Mouse (Mus musculus) erythroblast, adult 5-6 weeks (primary cell): ENCODE results near the gene Sh3d19. TPM values are rescaled to one million over a fixed set of nuclear protein-coding genes. Genes with fewer than 3 reads are reported as not detected.

Experiments used
- ATAC-seq: replicated peaks from 2 replicates; pipeline ENCODE4 v1.8.0; 2016; ENCODE audit warnings: moderate number of reproducible peaks, mild to moderate bottlenecking, moderate TSS enrichment, inconsistent platforms; ENCODE audit not compliant: poor library complexity, low FRiP score, severe bottlenecking
- total RNA-seq, 2 experiments: library from RNA; stranded (forward) in 1 of 2; stranded (reverse) in 1 of 2; fragments of 150-400 nt in 1 of 2; fragments of 200-764, 138-1000 nt in 1 of 2; gene quantifications; 2 replicates each; pipeline versions ENCODE4 v1.2.3 to v1.2.4; 2015 to 2017; ENCODE audit warnings: low replicate concordance in 2 of 2

The Sh3d19 gene
- total RNA-seq, 2 experiments from 2014 or later, result 1.7 to 8.9 TPM

DNA sequence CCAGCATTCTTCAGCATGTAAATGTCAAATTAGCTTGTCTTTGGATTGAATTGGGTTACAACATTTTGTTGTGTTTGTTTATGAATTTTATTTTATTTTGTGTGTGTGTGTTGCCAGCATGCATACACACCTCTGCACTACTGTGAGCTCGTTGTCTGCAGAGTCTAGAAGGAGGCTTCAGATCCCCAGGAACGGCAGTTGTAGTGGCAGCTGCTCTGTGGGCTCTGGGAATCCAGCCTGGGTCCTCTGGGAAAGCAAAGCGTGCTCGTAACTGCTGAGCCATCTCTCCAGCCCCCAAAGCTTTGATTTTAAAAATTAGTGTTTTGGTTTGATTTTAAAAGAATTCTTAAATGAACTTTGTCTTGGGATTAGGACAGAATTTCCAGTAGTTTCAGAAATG, 50.7 kb downstream of the Sh3d19 start:
- ATAC-seq, result no peak

DNA sequence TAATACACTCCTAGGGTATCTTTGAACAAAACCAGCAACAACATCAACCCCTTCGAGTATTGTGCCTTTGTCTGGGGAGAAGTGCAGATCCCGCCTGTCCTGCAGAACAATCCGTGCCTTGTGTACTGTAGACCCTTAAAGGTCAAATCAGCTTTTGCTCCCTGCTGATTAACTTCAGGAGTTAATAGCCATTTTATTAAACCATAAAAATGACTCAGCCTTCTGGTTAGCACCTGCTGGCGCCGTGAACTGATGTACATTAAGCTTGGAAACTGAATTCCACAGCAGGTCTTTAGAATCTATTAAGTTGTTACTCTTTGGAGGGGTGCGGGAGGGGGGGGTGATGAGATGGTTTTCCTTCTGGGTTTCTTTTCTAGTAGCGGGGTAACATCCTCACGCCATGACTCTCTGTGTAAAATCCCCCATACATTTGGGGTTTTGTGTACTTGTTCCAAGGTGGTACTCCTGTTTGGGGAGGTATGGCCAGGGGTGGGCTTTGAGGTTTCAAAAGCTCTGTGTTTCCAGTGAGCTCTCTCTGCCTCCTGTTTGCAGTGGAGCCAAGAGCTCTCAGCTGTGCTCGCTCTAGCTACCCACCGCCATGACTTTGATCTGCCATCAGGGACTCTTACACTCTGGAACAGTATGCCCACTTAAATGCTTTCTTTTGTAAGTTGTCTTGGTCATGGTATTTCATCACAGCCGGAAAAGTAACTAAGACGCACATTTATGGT, 53.3 kb downstream of the Sh3d19 start:
- ATAC-seq, result no peak

DNA sequence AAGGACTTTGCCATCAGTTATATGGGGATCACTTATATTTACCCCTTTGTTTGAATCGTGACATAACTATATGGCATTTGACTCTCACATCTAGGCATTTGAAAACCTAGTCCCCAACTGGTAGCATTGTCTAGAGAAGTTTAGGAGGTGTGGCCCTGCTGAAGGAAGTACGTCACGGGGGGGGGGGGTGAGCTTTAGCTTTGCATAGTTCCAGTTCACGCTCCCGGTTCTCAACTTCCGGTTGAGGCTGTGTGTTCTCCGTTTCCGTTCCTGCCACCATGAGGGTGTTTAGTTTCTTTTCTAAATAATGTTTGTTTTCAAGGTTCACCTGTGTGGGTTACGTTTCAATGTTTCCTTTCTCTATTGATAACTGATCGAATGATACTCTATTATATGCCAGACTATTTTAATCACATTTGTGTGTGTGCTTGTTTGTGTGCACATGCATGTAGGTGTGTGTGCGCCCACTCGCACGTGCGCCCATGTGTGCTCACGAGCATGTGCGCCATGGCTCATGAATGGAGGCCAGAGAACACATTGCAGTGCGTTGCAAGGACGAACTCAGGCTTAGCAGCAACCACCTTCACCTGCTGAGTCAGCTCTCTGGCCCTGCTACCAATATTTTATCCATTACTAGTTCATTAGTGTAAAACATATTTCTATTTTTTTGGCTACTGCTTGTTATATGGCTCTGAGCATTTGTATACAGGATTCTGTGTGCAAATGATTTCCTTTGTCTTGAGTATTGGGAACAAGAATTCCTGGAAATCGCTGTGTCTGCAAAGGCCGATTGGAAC, 54.6 kb downstream of the Sh3d19 start:
- no peak for ATAC-seq

DNA sequence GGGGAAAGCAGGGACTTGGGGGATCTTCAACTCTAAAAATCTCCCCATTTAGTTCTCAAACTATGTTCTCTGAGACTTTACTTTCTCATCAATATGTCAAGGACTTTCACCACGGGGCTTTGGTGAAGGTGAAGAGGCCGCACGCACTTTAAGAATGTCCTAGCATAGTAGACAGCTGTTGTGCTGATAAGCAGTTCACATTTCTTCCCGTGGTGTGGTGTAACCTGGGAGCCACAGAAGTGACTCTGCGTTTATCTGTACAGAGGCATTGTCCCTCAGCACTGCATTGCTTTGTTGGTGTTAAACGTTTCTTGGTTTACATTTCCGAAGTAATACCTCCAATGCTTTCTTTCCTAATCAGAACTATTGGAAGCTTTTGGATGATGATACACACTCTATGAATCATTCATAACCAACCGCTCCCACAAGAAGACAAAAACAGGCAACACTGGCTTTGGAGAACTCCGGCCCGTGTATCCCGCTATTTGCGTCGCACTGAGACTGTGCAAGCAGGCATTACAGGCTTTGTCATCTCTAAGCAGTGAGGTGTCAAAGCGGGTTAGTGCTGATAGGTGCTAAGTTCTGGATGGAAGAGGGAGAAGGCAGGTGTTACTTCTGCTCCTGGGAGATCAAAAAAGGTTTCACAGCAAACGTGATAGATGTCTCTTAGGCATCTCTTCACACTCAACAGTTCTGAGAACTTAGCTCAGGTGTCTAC, 57.9 kb downstream of the Sh3d19 start:
- no peak for ATAC-seq

DNA sequence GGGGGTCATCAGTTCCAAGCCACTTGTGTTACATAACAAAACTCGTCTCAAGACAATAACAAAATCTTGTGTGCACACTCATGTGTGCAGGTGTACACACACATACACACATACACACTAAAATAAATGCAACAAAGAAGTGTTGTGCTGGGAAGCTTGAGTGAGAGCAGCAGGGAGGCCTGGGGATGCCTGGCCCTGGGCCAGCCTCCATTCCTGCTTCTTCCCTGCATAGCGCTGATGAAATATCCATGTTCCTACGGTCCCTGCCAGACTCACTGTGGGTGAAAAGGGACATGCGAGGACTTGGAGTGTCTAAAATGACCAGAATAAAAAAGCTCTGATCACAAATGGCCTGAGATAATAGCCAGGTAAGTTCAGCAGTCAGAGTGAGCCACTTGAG, 59.7 kb downstream of the Sh3d19 start:
- ATAC-seq, result no peak

DNA sequence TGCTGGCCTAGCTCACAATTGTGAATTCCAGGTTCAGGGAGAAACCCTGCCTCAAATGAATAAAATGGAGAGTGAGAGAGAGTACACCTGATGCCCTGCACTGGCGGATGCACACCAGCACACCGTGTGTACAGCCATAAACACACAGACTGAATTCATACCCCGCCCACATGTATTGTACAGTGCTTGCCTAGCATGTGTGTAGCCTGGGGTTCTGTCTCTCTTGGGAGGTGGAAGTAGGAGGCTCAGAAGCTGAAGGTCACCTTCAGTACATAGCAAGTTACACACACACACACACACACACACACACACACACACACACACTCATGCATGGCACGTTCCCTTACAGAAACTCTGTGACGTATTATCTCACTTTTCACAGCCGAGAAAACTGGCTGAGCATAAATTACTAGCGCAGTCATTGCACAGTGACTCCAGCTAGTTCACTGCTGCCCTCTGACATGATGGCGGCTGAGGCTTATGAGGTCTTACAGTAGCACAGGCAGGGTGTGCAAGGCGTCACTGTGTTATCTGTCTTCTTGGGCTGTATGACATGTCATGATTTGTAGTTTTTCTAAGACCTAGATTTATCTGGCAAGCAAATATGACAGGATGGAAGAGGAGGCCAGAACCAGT, 62.7 kb downstream of the Sh3d19 start:
- ATAC-seq, result no peak

DNA sequence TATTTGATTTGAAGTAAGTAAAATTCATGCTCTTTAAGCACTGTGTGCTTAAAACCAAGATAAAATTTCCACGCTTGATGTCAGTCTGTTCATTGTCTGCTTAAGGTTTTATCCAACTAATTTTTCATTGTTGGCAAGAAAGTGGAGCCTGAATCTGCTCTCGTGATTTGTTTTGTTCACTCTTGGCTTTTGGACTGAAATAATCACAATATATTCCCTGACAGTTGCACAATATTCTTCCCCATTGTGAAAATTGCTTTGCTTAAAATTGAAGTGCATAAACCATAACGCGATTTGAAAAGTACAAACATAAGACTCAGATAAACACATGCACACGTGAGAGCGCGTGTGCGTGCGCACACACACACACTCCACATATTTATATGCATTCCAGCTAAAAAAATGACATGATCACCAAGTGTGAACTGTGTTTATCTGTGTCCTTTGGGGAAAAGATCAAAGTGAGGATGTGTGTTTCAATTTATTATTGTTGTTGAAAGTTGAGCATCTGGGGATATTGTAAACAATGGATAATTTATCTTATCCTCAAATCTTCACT, 67.1 kb downstream of the Sh3d19 start:
- no peak for ATAC-seq

DNA sequence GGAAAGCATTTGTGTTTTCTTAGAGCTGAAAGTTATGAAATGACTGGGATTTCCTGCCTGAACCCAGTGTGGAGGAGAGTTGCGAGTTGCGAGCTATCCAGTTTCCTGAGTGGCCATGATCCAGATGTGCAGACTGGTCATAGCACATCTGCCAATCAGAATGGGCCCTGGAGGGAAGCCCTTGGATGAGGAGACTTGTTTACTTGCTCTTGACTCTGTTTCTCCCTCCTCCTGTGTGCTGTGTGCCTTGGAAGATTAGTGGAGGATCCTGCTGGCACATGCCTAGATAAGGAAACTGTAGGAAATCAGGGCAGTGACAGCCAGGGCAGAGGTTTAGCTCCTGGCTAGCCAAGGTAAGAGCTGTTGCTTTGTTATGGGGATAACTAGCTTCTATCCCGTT, 67.7 kb downstream of the Sh3d19 start:
- ATAC-seq, result no peak

DNA sequence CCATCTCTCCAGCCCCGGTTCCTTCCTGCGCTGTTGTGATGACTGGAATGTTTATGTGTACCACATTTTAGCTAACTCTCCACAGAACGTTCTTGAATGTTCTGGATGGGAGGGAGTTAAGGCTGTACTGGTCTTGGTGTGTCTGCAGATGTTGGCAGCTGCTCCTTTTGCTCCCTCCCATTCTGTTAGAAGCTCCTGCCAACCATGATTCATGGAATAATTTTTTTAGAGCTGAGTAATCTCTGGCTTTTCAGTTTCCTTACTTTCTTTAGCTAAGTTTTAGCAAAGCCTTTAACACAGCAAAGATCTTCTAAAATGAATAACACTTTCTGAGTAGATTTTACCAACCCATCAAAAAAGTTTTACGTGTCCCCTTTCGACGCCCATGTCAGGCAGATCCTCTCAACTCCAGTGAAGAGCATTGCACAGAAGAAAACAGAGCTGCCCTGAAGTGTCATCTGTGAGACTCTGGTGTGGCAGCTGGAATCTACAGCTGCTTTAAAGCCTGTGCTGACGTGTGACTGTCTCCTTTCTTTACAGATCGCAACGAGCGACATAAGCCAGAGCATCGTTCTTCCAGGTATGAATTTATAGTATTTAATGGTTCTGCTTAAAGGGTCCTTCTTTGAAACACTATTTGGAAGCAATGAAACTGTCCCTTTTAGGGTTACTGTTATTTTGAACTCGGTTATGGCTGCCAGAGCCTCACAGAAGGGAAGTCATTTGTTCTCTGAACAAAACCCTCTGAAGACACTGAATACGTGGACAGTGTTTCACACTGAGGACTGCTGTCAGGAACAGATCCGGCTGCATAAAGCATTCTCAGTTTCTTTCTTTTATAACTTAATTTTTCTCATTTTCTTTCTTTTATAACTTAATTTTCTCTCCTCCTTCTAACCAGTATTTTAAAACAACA, 69.6 kb downstream of the Sh3d19 start:
- ATAC-seq, result no peak

DNA sequence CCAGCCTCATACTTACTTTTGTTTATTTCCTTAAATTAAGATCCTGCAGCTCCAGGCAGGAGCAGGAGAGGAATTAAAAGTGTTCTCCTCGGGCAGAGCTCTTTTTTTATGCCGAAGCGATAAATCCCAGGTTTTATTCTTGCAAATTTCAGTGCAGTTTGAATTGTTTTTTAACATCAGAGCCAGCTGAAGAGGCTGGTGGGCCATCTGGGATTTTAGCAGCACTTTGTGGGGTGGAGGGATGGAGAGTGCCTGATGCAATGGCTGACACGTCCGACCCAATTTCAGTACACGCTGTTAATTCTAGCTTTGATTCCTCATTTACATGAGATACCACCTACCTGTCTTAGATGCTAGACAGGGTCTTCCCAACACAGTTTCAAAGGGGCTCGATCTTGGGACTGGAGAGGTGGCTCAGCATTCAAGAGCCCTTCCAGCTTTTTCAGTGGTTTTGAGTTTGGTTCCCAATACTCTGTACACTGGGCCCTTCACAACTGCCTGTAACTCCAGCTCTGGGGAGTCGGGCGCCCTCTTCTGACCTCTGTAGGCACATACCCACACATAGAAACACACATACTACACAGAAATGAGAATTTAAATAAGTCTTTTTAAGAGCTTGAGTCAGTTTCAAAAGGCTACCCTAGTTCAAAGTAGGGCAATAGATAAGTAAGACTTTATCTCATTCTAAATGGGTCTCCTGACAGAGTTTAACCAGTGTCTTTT, 76.9 kb downstream of the Sh3d19 start:
- no peak for ATAC-seq

DNA sequence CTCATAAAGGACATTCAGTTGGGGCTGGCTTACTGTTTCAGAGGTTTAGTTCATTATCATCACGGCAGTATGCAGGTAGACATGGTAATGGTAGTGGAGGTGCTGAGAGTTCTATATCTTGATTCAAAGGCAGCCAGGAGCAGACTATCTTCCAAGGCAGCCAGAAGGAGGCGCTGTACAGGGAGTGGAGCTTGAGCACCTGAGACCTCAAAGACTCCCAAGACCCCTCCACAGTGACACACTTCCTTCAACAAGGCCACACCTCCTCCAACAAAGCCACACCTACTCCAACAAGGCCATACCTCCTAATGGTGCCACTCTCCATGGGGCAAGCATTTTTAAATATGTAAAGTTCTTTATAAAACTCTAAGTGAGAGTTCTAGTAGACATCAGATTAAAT, 78.1 kb downstream of the Sh3d19 start:
- no peak for ATAC-seq

DNA sequence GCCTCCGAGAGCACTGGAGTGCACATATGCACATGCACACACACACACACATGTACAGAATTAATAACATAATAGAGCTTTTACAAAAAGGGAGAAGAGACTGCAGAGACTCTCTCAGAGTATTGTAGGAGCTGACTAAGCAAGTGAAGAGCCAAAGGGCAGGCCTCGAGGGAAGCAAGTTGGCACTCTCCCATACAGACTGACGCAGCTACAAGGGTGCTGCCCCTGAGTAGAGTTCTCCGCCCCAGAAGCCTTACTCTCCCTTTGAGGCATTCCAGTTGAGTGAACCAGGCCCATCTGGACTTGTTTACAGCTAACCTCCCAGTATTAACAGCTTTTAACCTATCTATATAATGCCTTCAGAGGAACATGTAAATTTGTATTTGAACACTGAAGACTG, 85.8 kb downstream of the Sh3d19 start:
- no peak for ATAC-seq

DNA sequence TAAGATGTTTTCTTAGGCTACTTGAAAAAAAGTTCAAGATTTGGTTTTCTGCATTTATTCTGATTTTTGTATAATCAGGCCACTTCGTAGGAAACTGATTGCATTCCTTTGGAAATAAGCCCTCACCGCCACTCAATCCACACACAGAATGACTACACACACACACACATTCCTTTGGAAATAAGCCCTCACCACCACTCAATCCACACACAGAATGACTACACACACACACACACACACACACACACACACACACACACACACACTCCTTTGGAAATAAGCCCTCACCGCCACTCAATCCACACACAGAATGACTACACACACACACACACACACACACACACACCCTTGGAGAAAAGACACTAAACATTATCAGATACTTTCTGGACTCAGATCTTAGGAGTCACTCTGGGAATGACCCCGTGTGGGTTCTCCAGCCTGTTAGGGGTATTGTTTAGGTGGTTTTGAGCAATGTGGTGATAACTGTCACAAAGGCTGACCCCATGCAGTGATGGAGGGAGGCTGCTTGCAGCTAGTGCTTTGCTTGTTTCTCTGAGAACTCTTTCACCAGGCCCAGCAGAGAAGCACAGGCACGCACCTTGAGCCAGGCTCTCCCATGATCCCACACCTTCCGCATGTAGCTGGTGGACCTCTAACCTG, 86.7 kb downstream of the Sh3d19 start:
- no peak for ATAC-seq

DNA sequence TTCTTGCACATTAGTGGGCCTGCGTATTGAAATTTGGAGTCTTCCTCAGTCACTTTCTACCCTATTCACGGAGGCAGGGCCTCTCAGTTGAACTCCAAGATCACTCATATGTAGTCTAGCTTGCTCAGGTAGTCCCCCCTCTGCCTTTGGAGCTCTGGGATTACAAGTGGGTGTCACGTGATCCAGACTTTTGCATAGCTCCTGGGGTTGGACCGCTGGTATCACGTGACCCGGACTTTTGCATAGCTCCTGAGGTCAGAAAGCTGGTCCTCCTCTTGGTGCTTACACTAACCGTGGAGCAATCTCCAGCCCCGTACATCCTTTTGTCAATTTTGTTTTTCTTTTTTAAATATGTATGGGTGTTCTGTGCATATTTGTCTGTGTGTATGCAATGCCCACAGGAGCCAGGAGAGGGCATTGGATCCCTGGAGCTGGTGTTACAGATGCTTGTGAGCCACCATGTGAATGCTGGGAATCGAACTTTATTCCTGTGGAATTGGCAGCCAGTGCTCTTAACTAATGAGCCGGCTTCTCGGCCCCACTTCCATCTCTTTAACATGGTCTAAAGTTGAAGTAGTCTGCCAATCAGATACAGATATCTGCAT, 98.8 kb downstream of the Sh3d19 start:
- 0 out of 2 replicates have a peak, but pooled peaks have one; percentile 49 for ATAC-seq

DNA sequence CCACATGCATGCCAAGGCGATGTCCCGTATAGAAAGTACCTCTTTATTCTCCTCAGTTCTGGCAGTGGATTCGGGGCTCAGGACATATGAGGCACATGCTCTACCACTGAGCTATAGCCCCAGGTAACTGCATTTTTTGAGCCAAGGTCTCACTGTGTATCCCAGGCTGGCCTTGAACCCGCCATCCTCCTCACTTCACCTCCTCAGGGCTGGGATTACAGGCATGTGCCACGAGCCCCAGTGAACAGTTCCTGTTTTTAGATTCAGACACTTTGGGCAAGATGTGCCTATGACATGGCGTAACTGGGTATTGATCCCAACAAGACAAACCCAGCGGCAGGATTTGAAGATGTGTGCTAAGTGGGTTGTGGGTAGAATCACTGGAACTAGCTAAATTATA, 99.9 kb downstream of the Sh3d19 start:
- no peak for ATAC-seq

DNA sequence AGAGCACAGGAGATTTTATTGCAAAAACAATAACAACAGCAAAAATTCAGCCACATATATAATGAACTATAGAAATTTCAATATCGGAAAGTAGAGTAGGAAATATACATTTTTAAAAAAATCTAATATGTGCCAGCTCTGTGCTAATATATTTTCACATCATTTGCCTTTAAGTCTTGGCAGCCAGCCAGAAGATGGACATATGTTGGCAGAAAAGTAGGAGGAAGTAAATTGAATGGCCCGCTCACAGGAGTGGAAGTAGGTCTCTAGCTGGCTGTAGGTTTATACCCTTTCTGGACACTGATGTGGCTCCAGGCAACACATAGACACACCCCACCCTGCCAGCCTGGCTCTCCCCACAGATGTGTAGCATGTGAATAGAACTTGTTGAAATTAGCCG, 101.2 kb downstream of the Sh3d19 start:
- ATAC-seq, result no peak

DNA sequence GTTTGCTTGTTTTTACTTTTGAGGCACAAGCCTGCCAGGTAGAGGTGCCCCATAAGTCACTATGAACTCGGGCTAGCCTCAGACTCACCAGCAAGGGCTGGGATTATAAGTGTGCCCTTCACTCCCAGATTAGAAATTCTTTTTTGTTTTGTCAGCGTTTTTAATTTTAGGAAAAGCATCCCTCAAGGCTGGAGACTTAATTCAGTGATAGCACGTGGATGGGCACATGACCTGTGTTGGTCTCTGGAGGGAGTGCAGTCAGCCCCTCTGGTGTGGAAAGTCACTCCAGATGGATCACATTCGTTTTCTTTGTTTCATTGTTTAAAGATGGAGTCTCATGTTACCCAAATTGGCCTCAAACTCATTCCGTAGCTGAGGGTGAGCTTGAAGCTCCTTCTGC, 102.0 kb downstream of the Sh3d19 start:
- no peak for ATAC-seq
